Mouse (Mus musculus) gastrocnemius, postnatal 36 days (tissue): ENCODE measurements around the gene Podnl1. TPM values are rescaled to one million over a fixed set of nuclear protein-coding genes. Genes with fewer than 3 reads are reported as not detected.
A peak's percentile ranks its signal among the peaks of the same experiment; 100 is the strongest.

ENCODE experiments used
- DNase-seq, 2 experiments: peaks; one replicate each; pipeline ENCODE4 v3.0.0; 2022
- intact Hi-C: fragments of 180-260 bp; cut with DNase I; formaldehyde crosslinking; loops from one replicate; pipeline ENCODE4 v1.15.1; 2025
- long read RNA-seq, 2 experiments: library from polyadenylated mRNA; stranded (forward); transcript quantifications; one replicate each; pipeline ENCODE4 v2.0.0; 2021
- total RNA-seq, 2 experiments: library from RNA; stranded (reverse); gene quantifications; 2 replicates each; pipeline ENCODE4 v1.2.3; 2021

The Podnl1 gene
- not detected for total RNA-seq
- long read RNA-seq, experiment 1, result 0 reads
- long read RNA-seq, experiment 2, result 0 reads

DNA sequence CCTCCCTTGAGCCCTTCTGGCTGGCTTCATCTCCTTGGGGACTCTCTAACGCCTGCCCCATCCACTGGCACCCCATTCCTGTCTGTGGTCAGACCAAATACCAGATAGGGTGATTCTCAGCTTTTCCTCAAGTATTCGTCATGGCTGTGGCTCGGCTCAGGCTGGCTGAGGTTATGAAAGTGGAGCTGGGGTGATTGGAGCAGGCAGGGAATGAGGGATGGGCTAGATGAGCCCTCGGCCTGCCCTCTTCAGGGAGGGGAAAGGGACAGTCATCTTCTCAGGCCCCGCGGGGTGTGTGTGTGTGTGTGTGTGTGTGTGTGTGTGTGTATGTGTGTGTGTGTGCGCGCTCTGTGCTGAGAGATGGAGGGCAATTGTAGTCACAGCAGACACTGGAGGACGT, at the start of gene Podnl1:
Gene Podnl1, plus strand, starts transcription at position 334 of the 400 bp plus-strand sequence.
- intact Hi-C loops, result no loop called here
- no peak for DNase-seq

DNA sequence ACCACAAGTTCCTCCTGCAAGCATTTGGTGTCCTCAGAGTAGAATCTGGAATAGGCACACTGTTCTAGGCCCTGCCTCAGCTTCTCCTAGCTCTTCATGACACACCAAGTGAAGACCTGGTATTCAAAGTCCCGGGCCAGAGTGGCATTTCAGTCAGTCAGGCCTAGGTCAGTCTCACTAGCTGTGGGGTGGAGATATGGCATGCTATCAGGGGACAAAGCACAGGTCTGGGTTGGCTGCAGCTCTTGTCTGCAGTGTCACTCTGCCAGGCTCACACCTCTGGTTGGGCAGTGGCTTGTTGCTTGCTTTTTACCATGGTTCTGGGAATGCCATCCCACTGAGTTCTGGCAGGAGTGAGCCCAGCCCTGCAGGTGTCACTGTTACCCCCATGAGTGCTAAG, 49.4 kb upstream of the Podnl1 start:
- intact Hi-C loops, result no loop called here
- no peak for DNase-seq

DNA sequence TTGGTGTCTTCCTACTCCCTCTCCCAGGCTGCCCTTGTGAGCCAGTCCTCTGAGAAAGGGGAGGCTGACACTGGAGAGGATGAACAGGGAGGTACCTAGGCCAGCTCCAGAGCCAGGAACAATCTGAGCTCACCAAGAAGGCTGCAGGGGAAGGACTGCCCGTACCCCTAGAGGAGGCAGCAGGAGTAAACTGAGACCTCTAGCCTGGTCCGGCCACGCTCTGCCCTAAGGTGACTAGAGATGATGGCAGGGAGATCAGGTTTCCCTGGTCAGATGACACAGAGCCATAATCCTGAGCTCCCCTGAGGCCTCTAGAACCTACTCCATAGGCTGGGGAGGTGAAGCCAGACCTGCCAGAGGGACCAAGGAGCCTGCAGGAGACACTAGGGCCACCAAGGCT, 48.9 kb upstream of the Podnl1 start:
- intact Hi-C loops, result no loop called here
- no peak for DNase-seq

DNA sequence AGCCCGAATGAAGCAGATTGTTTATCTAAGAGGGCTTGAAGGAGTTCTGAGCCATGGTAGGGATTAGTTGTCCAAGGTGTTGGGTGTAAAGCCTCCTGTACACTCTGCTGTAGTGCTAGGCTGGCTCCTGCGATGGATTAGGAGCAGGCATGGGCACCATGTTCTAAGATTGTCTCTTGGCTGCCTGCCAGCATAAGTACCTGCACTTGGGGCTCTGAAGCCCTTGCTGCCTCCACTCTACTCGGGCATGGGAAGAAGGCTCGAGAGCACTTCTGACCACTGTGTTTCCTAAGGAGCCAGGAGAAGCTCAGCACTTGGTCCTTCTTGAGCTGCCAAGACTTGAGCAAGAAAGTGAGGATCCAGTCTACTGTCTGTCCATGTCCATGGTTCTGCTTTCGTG, 46.6 kb upstream of the Podnl1 start:
- no peak for DNase-seq
- intact Hi-C loops, result no loop called here

DNA sequence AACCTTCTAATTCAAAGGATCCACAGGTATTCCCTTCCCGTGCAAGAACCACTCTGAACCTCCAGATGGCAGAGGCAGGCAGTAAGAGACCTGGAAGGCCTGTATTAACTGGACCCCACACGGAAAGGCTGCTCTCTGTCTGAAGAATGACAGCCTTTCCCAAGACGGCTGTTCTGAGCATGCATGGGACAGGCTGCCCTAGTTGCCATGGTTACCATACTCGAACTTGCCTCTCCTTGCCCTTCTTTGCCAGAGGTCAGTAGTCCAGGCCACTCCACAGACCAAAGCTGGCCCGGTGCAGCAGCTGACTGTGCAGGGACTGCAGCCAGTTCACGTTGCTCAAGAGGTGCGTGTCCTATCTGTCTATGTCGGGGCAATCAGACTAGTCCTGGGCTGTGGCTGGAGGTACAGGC, 42.0 kb upstream of the Podnl1 start:
- intact Hi-C loops, result no loop called here
- DNase-seq, result peak; percentile 46 to 49

DNA sequence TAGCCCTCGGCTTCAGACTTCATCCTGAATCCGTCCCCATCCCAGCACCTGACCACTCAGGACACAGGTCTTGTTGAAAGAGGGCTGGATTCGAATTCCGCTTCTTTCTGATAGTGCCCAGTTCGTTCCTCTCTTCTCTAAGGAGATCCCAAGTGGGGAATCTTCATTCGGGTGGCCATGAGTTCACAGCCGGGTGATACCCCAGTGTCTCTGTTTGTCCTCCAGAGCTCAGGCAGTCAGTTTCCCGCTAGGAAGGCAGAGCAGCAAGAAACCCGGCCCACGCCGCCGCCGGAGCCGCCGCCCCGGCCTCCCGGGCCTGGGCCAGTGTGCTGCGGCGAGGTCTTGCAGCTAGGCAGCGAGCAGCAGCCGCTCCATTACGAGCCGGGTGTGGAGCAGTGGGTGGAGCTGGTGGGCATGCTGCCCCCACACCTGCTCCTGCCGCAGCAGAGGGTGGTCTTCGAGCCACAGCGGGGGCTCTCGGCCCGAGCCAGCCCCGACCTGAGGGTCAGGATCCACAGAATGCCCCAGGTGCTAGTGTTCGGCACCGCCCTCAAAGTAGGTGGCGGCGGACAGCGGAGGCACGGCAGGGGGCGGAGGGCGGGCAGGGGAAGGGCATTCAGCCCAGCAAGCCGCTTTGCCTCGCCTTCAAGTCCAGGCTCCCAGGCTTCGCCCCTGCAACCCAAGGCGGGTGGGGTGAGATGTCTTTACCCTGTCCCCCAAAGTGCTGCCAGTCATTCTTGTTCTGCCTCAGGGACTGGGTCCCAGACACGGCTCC, 41.3 kb upstream of the Podnl1 start:
- intact Hi-C loops, result no loop called here

DNA sequence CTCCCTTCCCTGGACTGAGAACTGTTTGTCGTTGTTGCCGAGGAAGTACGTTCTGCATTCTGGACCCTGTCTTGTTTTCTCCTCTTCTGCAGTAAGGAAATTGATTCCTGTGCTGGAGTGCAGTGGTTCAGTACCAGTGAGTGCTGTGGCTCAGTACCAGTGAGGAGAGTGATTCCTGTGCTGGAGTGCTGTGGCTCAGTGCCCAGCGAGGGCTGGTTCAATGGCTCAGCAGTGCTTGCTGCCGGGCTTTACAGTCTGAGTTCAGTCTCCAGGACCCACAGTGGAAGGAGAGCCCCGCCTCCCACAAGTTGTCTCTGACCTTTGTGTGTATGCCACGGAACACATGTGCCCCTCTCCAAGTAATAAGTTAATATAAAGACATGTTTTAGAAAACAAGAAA, 38.6 kb upstream of the Podnl1 start:
- intact Hi-C loops, result no loop called here
- no peak for DNase-seq

More for the DNA sequence above, 41.3 kb upstream of the Podnl1 start:
- DNase-seq, result no peak

DNA sequence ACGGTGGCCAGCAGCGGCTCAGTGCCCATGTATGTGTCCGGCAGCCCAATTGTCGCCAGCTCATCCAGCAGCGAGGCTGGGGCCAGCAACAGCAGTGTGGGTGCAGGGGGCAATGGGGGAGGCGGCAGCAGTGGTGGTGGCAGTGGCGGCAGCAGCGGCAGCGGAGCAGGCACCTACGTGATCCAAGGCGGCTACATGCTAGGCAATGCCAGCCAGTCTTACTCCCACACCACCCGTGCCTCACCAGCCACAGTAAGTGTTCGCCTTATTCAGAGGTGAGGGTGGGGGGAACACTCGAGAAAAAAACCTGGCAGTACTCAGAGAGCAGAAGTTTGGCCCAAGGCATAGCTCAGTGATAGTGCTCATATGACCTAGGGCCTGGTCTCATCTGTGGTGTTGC, 38.0 kb upstream of the Podnl1 start:
- intact Hi-C loops, result no loop called here
- no peak for DNase-seq

DNA sequence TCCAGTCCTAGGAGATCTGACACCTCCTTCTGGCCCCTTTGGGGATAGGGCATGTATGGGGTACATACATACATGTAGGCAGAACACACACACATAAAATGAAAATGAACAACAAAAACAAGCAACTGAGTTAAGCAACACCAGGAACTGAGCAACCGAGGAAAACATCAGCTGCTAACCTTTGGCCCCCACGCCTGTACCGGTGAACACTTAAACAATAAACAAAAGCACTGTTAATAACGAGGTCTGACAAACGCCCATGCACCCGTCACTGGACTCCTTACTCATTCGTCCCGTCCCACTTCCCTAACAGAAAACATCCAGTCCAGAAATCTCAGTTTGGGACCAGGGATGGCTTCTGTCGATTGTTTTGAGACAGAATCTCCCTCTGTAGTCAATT, 36.5 kb upstream of the Podnl1 start:
- intact Hi-C loops, result no loop called here

DNA sequence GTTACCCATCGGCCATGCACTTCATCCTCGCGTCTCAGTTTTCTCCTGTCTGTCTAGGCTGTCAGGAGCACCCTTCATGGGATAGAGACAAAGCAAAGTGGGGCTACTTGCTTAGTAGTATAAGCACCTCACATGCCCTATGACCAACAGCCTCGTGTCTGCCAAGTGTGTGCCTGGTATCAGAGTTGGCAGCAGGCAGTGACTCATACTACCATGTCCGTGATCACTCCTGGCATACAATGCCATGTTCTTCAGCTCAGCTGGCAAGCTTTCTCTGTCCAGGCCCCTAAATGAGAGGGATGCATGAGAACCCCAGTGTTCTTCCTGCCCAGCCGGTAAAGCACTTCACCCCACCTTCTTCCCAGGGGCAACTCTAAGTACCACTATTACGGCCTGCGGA, 35.2 kb upstream of the Podnl1 start:
- intact Hi-C loops, result no loop called here
- no peak for DNase-seq

More for the DNA sequence above, 36.5 kb upstream of the Podnl1 start:
- DNase-seq, result no peak

DNA sequence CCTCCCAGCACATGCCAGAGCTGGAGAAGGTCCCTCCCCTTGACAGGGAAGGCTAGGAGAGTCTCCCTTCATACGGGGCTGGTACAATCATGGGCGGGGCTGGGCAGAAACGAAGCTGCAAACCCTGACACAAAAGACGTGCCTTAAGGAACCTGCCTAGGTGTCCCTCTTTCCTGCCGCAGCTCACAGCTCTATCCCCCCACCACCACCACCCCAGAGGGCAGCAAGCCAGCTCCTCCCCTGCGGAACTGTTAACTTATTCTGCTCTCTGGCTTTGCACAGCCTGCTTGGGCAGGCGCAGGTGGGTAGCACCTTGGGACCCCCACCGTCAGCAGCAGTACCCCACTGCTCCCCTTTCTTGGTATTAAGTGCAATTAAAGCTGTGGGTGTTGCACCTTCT, 29.7 kb upstream of the Podnl1 start:
- intact Hi-C loops, result no loop called here
- DNase-seq, result no peak

DNA sequence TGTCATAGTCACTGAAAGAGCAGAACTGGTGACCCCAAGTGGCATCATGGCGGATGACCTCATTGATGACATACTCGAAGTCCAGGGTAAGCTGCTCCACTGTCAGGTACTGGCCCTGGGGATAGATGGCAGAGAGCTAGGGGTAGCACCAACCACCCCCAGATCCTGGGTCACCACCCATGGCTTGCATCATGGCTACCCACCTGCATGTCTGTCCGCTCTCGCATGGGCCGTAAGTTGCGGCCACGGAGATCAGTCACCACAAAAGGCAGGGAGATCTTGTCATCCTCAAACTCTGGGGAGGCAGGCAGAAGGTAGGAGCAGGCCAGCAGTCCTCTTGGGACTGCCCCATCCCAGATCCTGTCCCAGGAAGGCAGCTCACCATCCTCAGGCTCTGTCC, 27.4 kb upstream of the Podnl1 start:
- intact Hi-C loops, result no loop called here
- DNase-seq, result no peak

DNA sequence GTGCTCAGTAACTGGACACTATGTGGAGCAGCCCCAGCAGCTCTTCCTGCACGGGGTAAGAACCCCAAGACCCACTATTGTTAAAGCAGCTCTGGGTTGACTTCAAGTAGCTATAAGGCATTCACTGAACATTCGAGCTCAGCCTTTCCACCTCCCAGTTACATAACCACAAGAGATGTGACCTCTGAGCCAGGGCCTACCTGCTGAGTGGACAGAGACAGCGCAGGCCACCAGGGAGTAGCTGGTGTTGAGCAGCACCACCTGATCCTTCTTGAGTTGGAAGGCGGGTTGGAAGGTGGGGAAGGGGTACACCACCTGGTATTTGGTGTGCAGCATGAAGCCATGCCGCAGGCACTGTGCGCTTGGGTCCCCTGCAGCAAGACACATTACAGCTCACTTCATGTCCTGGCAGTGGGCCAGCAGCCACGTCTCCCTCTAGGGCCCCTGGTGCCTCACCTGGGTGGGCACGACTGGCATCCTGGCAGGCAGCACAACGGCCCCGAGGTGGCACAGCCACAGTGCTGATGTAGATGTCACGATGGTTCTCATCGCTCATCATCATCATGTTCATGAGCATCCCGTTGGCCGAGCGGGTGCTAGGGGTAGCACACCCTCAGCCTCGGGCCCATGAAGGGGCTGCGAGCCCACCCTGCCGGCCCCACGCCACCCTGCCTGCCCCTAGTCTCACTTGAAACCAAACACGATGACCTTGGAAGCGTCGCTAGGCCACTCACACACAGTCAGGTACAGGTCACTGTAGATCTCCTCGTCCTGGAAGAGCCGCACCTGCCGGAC, 24.1 kb upstream of the Podnl1 start:
- intact Hi-C loops, result no loop called here
- DNase-seq, result no peak

DNA sequence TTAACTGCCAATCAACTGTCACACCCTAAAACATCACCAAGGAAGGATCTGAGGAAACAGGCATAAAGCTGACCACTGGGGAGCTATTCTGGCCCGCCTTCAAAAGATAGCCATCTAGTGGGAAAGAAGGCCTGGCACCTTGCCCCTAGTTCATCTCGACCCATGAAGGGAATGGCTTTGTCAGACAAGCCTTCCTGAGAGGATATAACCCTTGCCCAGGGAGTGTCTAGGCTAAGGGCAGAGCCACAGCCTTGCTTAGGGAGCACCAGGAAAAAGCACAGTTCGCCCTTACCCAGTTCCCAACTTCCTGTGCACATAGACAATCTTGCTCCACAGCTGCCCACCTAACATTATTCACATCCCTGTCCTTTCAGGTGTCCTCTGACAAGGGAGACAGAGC, 22.2 kb upstream of the Podnl1 start:
- intact Hi-C loops, result no loop called here
- no peak for DNase-seq

DNA sequence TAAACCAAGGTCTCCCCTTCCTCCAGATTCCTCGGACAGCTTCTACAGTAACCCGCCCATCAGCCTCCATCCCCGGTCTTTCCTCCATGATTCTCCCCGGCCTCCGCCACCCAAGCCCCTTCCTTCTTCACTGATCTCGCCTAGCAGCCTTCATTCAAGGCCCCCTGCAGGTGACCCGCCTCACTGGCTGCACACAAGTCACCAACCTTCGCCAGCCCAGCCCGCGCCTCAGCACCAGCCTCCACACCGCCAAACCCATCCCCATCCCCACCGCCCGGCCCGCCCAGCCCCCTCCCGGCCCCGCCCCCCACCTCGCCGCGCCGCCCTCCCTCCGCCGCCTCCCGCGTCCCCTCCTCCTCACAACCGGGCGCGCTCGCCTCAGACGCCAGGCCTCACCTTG, 21.6 kb upstream of the Podnl1 start:
- no peak for DNase-seq

DNA sequence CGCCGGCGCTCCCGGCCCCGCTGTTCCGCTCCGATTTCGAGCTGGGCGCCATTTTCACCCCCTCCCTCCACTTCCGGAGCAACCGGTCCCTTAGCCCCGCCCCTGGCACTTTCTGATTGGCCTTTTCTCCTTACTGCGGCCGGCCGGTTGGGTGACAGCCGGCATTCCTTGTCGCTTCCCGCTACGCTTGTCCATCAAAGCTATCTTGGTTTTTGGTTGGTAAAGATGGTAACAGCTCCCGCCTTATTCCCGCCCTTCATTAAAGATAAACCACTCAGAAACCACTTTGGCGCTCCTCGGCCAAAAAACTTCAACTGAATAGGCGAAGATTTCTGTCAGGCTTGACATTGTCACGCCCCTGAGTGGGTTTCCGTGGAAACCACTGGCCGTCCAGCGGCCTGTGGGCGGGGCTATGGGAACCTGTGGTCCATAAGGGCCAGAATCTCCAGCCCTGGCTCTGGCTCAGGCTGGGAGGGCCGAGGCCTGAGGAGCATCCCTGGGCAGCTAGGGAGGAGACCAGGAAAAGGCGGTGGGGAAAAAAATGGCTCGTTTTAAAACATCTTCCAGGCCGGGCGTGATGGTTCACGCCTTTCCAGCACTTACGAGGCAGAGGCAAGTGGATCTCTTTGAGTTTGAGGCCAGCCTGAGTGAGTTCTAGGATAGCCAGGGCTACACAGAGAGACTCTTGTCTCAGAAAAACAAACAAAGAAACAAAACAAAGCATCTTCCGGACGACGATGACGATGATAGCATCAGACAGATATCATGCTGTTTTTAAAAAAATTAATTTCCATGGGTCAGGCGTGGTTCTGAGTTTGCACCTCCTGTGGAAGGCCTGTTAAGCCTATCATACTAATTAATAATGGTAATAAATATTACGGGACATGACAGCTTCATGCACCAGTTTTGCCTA, 20.8 kb upstream of the Podnl1 start, which contains the start of gene Dcaf15:
Gene Dcaf15, minus strand, starts transcription at position 72 of the 913 bp plus-strand sequence.
- peak; percentile 91 to 98 for DNase-seq
- intact Hi-C loops, result loop anchor here (5.0 kb wide), 1 partner anchor 532 kb away; no protein-coding TSS in a partner anchor

More for the DNA sequence above, 21.6 kb upstream of the Podnl1 start:
- intact Hi-C loops, result no loop called here

DNA sequence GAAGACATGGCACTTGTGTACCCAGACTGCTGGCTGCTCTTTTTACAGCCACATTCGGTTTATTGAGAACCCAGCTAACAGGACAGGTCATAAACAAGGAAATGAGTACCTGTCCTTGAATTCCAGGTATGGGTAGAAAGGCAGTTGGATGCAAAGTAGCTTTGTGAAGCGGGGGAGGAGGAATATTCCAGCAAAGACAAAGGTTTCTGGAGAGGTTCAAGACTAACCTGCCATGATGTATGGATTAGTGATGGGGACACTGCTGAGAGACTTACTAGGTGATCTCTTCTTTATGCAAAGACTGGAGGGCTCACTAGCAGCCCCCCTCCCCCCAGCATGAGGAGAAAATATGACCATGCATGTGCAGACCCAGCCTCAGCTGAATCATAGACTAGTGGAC, 20.1 kb upstream of the Podnl1 start:
- intact Hi-C loops, result loop anchor here (5.0 kb wide), 1 partner anchor 532 kb away; no protein-coding TSS in a partner anchor
- DNase-seq, result no peak

DNA sequence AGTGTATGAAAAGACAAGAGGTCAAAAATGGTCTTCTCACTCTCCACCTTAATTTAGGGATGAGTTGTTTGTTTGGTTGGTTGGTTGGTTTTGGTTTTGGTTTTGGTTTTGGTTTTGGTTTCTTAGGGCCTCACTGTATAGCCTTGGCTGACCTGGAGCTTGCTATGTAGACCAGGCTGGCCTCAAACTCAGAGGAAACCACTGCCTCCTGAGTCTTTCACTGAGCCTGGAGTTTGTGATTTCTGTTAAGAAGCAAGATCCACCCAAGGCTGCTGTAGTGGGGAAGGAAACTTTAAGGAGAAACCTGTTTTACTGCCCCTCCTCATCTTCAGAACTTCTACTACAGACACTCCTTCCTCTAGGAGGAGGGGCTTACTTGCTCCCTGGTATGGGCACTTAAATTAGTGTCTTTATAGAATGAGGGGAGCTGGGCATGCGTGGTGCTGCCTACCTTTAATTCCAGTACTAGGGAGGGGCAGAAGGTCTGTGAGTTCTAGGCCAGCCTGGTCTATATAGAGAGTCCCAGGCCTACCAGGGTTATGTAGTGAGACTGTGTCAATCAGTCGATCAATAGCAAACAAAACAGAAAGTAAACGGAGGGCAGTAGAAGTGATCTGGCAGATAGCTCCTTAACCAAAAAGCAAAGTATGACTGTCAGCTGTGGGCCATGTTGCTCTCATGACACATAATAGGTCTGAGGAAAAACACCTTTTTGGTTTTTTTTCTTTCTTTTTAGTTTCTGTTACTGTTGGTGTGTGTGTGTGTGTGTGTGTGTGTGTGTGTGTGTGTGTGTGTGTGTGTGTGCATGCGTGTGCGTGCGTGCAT, 19.4 kb upstream of the Podnl1 start:
- intact Hi-C loops, result loop anchor here (5.0 kb wide), 1 partner anchor 531 kb away; no protein-coding TSS in a partner anchor
- no peak for DNase-seq

DNA sequence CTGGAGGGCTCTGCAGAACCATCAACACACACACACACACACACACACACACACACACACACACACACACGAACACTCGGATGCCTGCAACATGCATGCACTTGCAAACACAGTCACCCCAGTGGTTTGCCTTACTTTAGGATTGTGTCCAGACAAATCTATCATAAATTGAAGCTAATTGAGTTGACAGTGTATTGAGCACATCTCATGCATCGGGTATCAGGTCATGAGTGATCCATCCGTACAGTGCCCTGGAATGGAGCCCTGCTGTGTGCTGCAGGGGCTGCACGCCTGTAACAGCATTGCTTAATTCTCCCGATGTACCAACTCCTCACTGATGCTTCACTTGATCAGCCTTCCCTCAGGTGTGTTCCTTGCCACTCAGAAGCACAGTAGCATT, 10.1 kb upstream of the Podnl1 start:
- intact Hi-C loops, result no loop called here
- no peak for DNase-seq

DNA sequence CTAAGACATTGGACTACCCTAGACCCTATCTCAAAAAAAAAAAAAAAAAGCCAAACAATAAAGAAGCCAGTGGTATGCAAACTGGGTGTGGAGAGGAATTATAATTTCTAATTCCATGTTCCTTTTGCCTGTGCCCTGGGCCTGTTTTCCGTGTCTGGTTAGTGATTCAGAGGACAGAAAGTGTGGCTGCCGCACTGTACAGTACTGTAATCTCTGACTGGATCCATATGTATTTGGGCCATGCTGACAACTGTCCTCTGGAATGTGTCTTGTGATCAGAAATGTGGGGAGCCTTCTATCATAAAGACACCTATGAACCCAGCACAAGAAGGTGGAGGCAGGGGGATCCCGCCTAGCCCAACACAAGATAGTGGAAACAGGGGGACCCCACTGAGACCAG, 3.6 kb upstream of the Podnl1 start:
- no peak for DNase-seq
- intact Hi-C loops, result no loop called here
